Mouse (Mus musculus) hindbrain, embryonic 10.5 days (tissue): Measurements from ENCODE around the gene Rbms3. TPM values are rescaled to one million over a fixed set of nuclear protein-coding genes. Genes with fewer than 3 reads are reported as not detected.

Experiments used
- DNase-seq: peaks from one replicate; pipeline ENCODE4 v3.0.0-alpha.2; 2017; ENCODE audit warnings: low spot score
- H3K27ac ChIP-seq: fragments of 300-500 bp; sonication (generic); 2 replicates; pipeline ENCODE4 v1.5.1; 2016; ENCODE audit warnings: mild to moderate bottlenecking, moderate library complexity
- H3K27me3 ChIP-seq: fragments of 300-500 bp; sonication (generic); 2 replicates; pipeline ENCODE4 v1.6.1; 2016; ENCODE audit warnings: mild to moderate bottlenecking; ENCODE audit not compliant: poor library complexity, insufficient read depth, severe bottlenecking
- H3K36me3 ChIP-seq: fragments of 300-500 bp; sonication (generic); 2 replicates; pipeline ENCODE4 v1.6.1; 2016; ENCODE audit warnings: mild to moderate bottlenecking, moderate library complexity
- H3K4me1 ChIP-seq: fragments of 300-500 bp; sonication (generic); replicated peaks from 2 replicates; pipeline ENCODE4 v1.6.1; 2016; ENCODE audit warnings: mild to moderate bottlenecking
- H3K4me3 ChIP-seq: fragments of 300-500 bp; sonication (generic); 2 replicates; pipeline ENCODE4 v1.5.1; 2016; ENCODE audit warnings: mild to moderate bottlenecking, moderate library complexity
- H3K9me3 ChIP-seq: fragments of 300-500 bp; sonication (generic); 2 replicates; pipeline ENCODE4 v1.6.1; 2016; ENCODE audit warnings: mild to moderate bottlenecking, moderate library complexity
- WGBS: fragments of 180-500 bp; shearing (Covaris S2); methylation state at CpG from one replicate; pipeline ENCODE4 v1.1.7; 2016; 5-methylcytosine and 5-hydroxymethylcytosine counted together
- polyA plus RNA-seq: library from polyadenylated mRNA; unstranded; fragments of >200 nt; fragmentation: Nextera tagmentation; extraction: Ambion mirVana; gene quantifications from 2 replicates; pipeline ENCODE4 v1.2.1, GENCODE M21; 2016

Rbms3 gene
- polyA plus RNA-seq, 1 experiment from 2014 or later, result 22.1 TPM

DNA sequence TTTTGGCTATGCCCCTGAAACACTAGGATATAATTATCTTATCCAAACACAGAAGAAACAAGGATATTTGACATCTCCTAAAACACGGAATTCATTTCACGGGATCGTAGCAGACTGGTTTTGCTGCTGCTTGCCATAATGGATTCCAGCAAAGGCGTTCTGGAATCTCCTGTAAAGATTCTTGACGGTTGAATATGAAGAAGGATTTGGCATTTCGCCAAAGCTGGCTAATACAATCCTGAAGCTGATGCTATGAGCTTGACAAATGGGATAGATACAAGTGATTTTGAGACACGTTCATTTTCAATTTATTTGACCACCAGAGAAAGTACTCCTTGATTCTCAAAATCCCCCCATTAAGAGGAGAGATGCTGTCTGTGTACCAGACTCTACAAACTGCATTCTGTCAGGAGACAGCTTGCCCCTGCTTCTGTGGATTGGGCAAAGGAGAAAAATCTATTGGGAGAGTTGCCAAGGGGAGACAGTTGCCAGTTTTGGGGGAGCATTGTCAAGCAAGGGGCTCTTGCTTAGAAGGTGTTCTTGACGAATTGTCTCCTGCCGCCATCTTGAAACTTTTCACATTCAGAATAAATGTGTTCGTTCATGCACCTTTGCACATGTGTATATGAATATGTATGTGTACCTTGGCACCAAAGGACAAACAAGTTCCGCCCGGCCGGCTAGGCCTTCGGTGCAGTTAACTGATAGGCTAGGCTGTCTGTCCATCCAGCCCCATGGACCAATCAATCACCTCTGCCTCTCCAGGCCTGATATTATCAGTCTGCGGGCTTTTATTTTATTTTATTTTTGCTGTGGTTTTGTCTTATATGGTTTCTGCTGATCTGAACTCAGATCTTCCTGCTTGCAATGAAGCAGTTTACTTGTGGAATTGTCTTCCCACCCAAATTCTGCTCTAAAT lies 442.3 kb downstream of the Rbms3 start:
- 92% methylated on average over 15 of the region's 15 CpGs for WGBS
- Histone ChIP-seq H3K36me3 (no peaks in the 10 kb centered on the region), H3K4me1 (no peaks in the 10 kb centered on the region)

GRCm38 (mm10) chr9:117180658-117181057 lies 449.1 kb downstream of the Rbms3 start:
- Histone ChIP-seq H3K9me3 (no peaks in the 10 kb centered on the region), H3K27me3 (no peaks in the 10 kb centered on the region), H3K36me3 (no peaks in the 10 kb centered on the region), H3K4me3 (no peak overlapping the region), H3K27ac (no peak overlapping the region), H3K4me1 (peaks cover 4% of the 10 kb centered on the region; the same call in 1 of the 2 replicates)
- 71% methylated on average over 7 of the region's 7 CpGs for WGBS
- DNase-seq, result no peak

More for the DNA sequence above, 442.3 kb downstream of the Rbms3 start:
- DNase-seq, result no peak
- no peaks in the 10 kb centered on the region for H3K27me3 ChIP-seq
- no peak overlapping the region for H3K4me3 ChIP-seq
- H3K27ac ChIP-seq, result no peak overlapping the region
- H3K9me3 ChIP-seq, result 0 out of 2 replicates have a peak, but pooled peaks cover 2% of the 10 kb centered on the region

GRCm38 (mm10) chr9:117178366-117178765 lies 451.3 kb downstream of the Rbms3 start:
- Histone ChIP-seq H3K27me3 (no peaks in the 10 kb centered on the region), H3K9me3 (no peaks in the 10 kb centered on the region), H3K36me3 (no peaks in the 10 kb centered on the region), H3K4me3 (no peak overlapping the region), H3K4me1 (peaks cover 12% of the 10 kb centered on the region), H3K27ac (no peak overlapping the region)
- 91% methylated on average over 4 of the region's 4 CpGs for WGBS
- no peak for DNase-seq

DNA sequence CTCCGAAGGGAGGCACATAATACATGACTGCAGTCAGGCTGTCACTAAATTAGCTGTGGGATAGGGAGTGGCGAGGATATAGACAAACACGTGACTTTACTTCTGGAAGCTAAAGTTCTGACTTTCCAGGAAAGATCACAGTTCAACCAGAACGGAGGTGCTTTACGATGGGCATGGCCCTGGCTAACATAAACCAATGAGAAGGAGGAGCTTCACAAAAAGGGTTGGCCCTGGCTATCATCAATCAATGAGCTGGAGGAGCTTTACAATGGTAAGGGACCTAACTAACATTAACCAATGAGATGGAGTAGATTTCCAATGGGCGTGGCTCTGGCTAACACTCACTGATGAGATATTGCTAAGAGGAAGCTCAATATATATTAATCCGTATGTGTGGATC lies 457.2 kb downstream of the Rbms3 start:
- Histone ChIP-seq H3K27me3 (no peaks in the 10 kb centered on the region), H3K27ac (no peak overlapping the region), H3K4me3 (no peak overlapping the region), H3K4me1 (peaks cover 12% of the 10 kb centered on the region), H3K9me3 (0 out of 2 replicates have a peak, but pooled peaks cover 4% of the 10 kb centered on the region), H3K36me3 (no peaks in the 10 kb centered on the region)
- 85% methylated on average over 7 of the region's 7 CpGs for WGBS
- no peak for DNase-seq

DNA sequence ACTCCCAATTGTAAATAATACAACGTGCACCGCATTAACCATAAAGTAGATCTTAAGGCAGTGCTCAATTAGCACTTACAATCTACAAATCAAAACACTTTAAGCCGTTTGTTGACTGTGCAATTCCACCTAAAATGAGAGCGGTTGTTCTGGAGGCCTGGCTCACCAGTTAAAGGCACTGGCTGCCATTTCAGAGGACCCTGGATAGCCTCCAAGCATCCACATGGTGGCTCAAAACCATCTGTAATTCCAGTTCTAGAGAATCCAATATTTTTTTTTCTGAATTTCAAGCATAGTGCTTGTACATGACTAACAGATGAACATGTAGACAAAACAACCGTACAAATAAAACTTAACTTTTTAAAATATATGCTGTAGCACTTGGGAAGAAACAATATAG lies 460.5 kb downstream of the Rbms3 start:
- no peak for DNase-seq
- WGBS, result 94% methylated on average over 5 of the region's 5 CpGs
- H3K4me3 ChIP-seq, result no peak overlapping the region
- no peak overlapping the region for H3K27ac ChIP-seq
- H3K4me1 ChIP-seq, result peaks cover 15% of the 10 kb centered on the region
- H3K27me3 ChIP-seq, result no peaks in the 10 kb centered on the region
- H3K9me3 ChIP-seq, result 0 out of 2 replicates have a peak, but pooled peaks cover 4% of the 10 kb centered on the region
- no peaks in the 10 kb centered on the region for H3K36me3 ChIP-seq

GRCm38 (mm10) chr9:117163143-117163542 lies 466.6 kb downstream of the Rbms3 start:
- Histone ChIP-seq H3K9me3 (no peaks in the 10 kb centered on the region), H3K36me3 (no peaks in the 10 kb centered on the region), H3K27ac (peak overlapping the region; percentile 82), H3K4me1 (peaks cover 24% of the 10 kb centered on the region), H3K4me3 (peak overlapping the region; percentile 20; the same call in 1 of the 2 replicates), H3K27me3 (no peaks in the 10 kb centered on the region)
- peak; percentile 46 for DNase-seq
- 16% methylated on average over 6 of the region's 6 CpGs for WGBS

DNA sequence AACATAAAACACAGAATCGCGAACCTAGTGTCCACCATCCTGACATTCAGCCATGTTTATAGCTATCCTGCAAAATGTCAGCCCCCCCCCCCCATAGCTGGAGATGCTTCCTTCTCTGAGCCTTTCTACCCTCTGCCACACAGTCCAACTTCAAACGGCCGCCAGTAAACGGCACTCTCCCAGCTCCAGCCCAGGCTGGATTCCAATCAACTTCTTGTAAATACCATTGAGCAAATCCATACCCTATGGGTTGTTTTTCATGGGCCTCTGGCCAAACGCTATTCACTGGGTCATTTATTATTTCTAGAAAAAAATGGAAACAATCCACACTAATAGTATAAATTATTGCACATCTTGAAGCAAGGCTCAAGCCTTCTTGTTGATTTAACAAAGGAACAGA lies 468.6 kb downstream of the Rbms3 start:
- no peak overlapping the region for H3K27ac ChIP-seq
- H3K36me3 ChIP-seq, result no peaks in the 10 kb centered on the region
- H3K4me3 ChIP-seq, result no peak overlapping the region
- WGBS, result 85% methylated on average over 6 of the region's 6 CpGs
- H3K9me3 ChIP-seq, result no peaks in the 10 kb centered on the region
- no peak for DNase-seq
- H3K27me3 ChIP-seq, result no peaks in the 10 kb centered on the region
- peaks cover 23% of the 10 kb centered on the region for H3K4me1 ChIP-seq

DNA sequence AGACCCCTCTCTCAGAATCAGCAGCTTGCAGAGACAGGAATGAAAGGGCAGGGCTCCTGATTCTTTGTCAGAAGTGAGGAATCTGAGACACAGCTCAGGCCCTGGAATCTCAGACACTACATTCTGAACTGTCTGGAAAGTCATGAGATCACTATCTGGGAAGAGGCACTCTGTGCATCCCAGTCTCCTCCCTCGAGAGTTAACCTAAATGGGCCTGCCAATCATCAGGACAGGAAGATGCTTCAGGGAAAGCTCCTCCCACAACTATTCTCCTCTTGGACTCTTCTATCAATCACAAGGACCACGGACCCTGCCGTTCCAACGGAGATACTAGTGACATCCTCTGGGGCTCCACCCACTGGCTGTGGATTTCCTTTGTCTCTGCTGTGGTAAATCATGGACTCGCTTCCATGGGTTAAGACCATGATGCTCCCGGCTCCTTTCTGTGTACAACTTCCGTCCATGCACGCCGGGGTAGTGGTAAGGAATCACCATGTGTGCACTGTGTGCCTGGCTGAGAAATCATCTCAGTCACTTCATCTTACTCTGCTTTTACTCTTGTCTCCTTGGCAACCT lies 473.3 kb downstream of the Rbms3 start:
- Histone ChIP-seq H3K36me3 (no peaks in the 10 kb centered on the region), H3K27ac (peak overlapping the region; percentile 76), H3K4me3 (no peak overlapping the region), H3K4me1 (peaks cover 27% of the 10 kb centered on the region), H3K27me3 (no peaks in the 10 kb centered on the region), H3K9me3 (no peaks in the 10 kb centered on the region)
- WGBS, result 60% methylated on average over 9 of the region's 9 CpGs
- DNase-seq, result peak; percentile 27

GRCm38 (mm10) chr9:117154590-117154989 lies 475.1 kb downstream of the Rbms3 start:
- no peak overlapping the region for H3K4me3 ChIP-seq
- H3K36me3 ChIP-seq, result no peaks in the 10 kb centered on the region
- peaks cover 27% of the 10 kb centered on the region for H3K4me1 ChIP-seq
- no peak for DNase-seq
- H3K27ac ChIP-seq, result no peak overlapping the region
- WGBS, result 94% methylated on average over 4 of the region's 4 CpGs
- H3K27me3 ChIP-seq, result no peaks in the 10 kb centered on the region
- H3K9me3 ChIP-seq, result no peaks in the 10 kb centered on the region

DNA sequence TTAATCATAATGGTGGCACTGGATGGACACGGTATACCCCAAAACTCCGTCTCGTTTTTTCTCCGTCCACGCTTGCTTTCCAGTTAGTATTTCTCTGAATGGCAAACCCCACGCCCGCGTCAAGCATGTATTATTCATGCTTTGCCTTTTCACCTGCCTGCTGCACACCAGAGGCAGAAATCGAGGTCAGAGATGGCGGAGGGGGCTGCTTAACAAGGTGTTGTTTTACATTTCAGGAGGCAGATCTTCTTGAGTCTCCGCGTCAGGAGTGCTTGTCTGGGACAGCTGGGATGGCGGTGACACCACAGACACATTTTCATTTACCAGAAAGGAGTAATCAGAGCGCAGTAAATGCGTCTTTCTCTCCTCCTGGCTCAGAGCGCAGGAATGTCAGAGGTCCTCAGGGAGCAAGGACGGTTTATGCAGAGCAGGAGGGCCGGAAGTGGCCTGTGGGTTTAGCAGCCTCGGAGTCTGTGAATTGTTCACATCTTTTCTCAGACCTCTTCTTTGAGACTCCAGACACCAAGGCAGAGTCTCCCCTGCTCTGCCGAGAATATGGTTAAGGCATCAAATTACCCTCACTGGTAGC lies 475.9 kb downstream of the Rbms3 start:
- H3K27ac ChIP-seq, result peak overlapping the region; percentile 57
- no peak overlapping the region for H3K4me3 ChIP-seq
- WGBS, result 66% methylated on average over 20 of the region's 20 CpGs
- H3K27me3 ChIP-seq, result no peaks in the 10 kb centered on the region
- no peaks in the 10 kb centered on the region for H3K9me3 ChIP-seq
- peaks cover 27% of the 10 kb centered on the region for H3K4me1 ChIP-seq
- DNase-seq, result peak; percentile 34
- H3K36me3 ChIP-seq, result no peaks in the 10 kb centered on the region

- no peak overlapping the region for H3K4me3 ChIP-seq
- H3K4me1 ChIP-seq, result peaks cover 27% of the 10 kb centered on the region
- H3K9me3 ChIP-seq, result no peaks in the 10 kb centered on the region
- no peak overlapping the region for H3K27ac ChIP-seq
- DNase-seq, result no peak
- H3K27me3 ChIP-seq, result no peaks in the 10 kb centered on the region
- 83% methylated on average over 3 of the region's 3 CpGs for WGBS
- H3K36me3 ChIP-seq, result no peaks in the 10 kb centered on the region
These were observed 477.8 kb downstream of the Rbms3 start for GRCm38 (mm10) chr9:117151951-117152350.

GRCm38 (mm10) chr9:117144057-117144723 lies 485.5 kb downstream of the Rbms3 start:
- Histone ChIP-seq H3K4me1 (0 out of 2 replicates have a peak, but pooled peaks cover 4% of the 10 kb centered on the region), H3K9me3 (no peaks in the 10 kb centered on the region), H3K36me3 (no peaks in the 10 kb centered on the region), H3K27ac (0 out of 2 replicates have a peak overlapping the region, but pooled peaks have one; percentile 2), H3K27me3 (no peaks in the 10 kb centered on the region), H3K4me3 (no peak overlapping the region)
- no peak for DNase-seq
- 91% methylated on average over 7 of the region's 7 CpGs for WGBS
